Mouse (Mus musculus) heart, postnatal 0 days (tissue): ENCODE data around the gene Slc34a3. TPM values are rescaled to one million over a fixed set of nuclear protein-coding genes. Genes with fewer than 3 reads are reported as not detected.

Source experiments
- ATAC-seq: fragments of 200-750 bp; cut with Nextera tagmentation; 2 replicates; pipeline ENCODE4 v1.8.0; 2017; ENCODE audit warnings: low read depth, moderate number of reproducible peaks, moderate library complexity; ENCODE audit not compliant: insufficient read depth
- DNase-seq: peaks from one replicate; pipeline ENCODE4 v3.0.0-alpha.2; 2016; ENCODE audit warnings: low spot score
- H3K27ac ChIP-seq: fragments of 300-500 bp; sonication (generic); 2 replicates; pipeline ENCODE4 v1.5.1; 2014; ENCODE audit warnings: low read depth, mild to moderate bottlenecking
- H3K27me3 ChIP-seq: fragments of 300-500 bp; sonication (generic); 2 replicates; pipeline ENCODE4 v1.6.1; 2014; ENCODE audit warnings: low read length, mixed read lengths; ENCODE audit not compliant: control insufficient read depth, insufficient read depth
- H3K36me3 ChIP-seq: fragments of 300-500 bp; sonication (generic); replicated peaks from 2 replicates; pipeline ENCODE4 v1.6.1; 2014; ENCODE audit warnings: low read length, mixed read lengths; ENCODE audit not compliant: control insufficient read depth, insufficient read depth
- H3K4me1 ChIP-seq: fragments of 300-500 bp; sonication (generic); 2 replicates; pipeline ENCODE4 v1.6.1; 2014; ENCODE audit warnings: antibody characterized with exemption; ENCODE audit not compliant: control insufficient read depth, insufficient read depth
- H3K4me2 ChIP-seq: fragments of 300-500 bp; sonication (generic); 2 replicates; pipeline ENCODE4 v1.6.1; 2014; ENCODE audit warnings: low read depth, mild to moderate bottlenecking, low read length, moderate library complexity
- H3K4me3 ChIP-seq: fragments of 300-500 bp; sonication (generic); 2 replicates; pipeline ENCODE4 v1.5.1; 2014; ENCODE audit warnings: low read depth, low read length
- H3K9ac ChIP-seq: fragments of 300-500 bp; sonication (generic); replicated peaks from 2 replicates; pipeline ENCODE4 v1.6.1; 2014; ENCODE audit warnings: low read depth, low read length, mixed read lengths
- H3K9me3 ChIP-seq: fragments of 300-500 bp; sonication (generic); replicated peaks from 2 replicates; pipeline ENCODE4 v1.6.1; 2016; ENCODE audit warnings: low read length; ENCODE audit not compliant: control insufficient read depth
- CTCF ChIP-seq: IDR thresholded peaks from 2 replicates; pipeline ENCODE4 v1.5.1; 2016; ENCODE audit warnings: antibody characterized with exemption, control low read depth, low read depth
- EP300 ChIP-seq: IDR thresholded peaks from 2 replicates; pipeline ENCODE4 v1.6.1; 2016; ENCODE audit warnings: antibody characterized with exemption, low read depth
- WGBS: fragments of 180-500 bp; shearing (Covaris S2); extraction: QIAGEN DNeasy Blood & Tissue Kit; methylation state at CpG from one replicate; pipeline ENCODE4 v1.1.7; 2014; 5-methylcytosine and 5-hydroxymethylcytosine counted together
- polyA plus RNA-seq: library from polyadenylated mRNA; unstranded; fragments of >200 nt; fragmentation: Nextera tagmentation; extraction: Ambion mirVana; gene quantifications from 2 replicates; pipeline ENCODE4 v1.2.1, GENCODE M21; 2015
- total RNA-seq: library from RNA; depleted of rRNA; stranded (reverse); fragments of >200 nt; gene quantifications from 2 replicates; pipeline ENCODE4 v1.2.3, GENCODE M21; 2014; ENCODE audit warnings: low replicate concordance

Gene Slc34a3
- total and polyA plus RNA-seq, 2 experiments from 2014 or later: not detected

DNA sequence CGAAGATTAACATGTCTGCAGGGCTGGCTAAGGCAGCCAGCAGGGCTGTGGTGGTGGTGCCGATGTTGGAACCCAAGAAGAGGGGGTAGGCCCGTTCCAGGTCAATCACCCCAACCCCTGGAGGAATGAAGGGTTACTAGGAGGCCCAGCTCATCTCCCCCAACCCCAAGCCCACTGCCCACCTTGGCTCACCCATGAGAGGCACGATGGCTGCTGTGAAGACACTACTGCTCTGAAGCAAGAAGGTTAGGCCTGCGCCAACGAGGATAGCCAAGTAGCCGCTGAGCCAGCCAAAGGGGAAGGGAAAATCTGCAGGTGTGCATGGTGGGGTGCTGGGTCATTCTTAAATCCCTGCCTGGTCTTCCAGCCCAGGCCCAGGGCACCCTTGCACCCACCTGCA is 3.6 kb downstream of the Slc34a3 start:
- H3K9me3 ChIP-seq: no peaks in the 10 kb centered on the region
- no peak overlapping the region for H3K9ac ChIP-seq
- H3K27me3 ChIP-seq: peaks cover 8% of the 10 kb centered on the region; the same call in 1 of the 2 replicates
- TF ChIP-seq CTCF: no peak
- no peak for TF ChIP-seq EP300
- no peak for DNase-seq
- no peak overlapping the region for H3K4me2 ChIP-seq
- H3K4me3 ChIP-seq: no peak overlapping the region
- 62% methylated on average over 7 of the region's 7 CpGs for WGBS
- no peaks in the 10 kb centered on the region for H3K36me3 ChIP-seq
- H3K27ac ChIP-seq: no peak overlapping the region
- no peak for ATAC-seq
- peaks cover 13% of the 10 kb centered on the region for H3K4me1 ChIP-seq

DNA sequence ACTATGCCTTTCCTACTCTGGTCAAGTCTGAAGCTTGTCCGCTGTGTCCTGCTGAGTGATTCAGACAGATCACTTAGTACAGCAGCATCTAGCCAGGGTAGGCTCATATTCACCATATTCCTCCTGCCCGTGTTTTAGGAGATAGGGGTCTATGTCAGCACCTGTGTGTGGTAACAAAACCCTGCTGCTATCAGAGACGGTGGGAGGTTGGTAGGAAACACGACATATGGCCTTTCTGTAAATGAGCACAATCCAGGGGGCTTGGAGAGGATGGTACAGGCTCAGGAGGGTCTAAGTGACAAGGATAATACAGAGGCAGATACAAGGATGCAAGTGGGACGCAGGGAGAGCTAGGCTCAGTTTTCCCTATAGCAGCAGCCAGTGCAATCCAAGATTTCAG is 4.6 kb downstream of the Slc34a3 start:
- DNase-seq (no peak), ATAC-seq (no peak)
- H3K9me3 ChIP-seq: no peaks in the 10 kb centered on the region
- H3K4me2 ChIP-seq: no peak overlapping the region
- H3K27ac ChIP-seq: no peak overlapping the region
- 60% methylated on average over 5 of the region's 5 CpGs for WGBS
- no peak for TF ChIP-seq EP300
- TF ChIP-seq CTCF: no peak
- H3K4me3 ChIP-seq: no peak overlapping the region
- H3K27me3 ChIP-seq: 0 out of 2 replicates have a peak, but pooled peaks cover 5% of the 10 kb centered on the region
- H3K4me1 ChIP-seq: peaks cover 15% of the 10 kb centered on the region
- H3K9ac ChIP-seq: no peak overlapping the region
- H3K36me3 ChIP-seq: no peaks in the 10 kb centered on the region

DNA sequence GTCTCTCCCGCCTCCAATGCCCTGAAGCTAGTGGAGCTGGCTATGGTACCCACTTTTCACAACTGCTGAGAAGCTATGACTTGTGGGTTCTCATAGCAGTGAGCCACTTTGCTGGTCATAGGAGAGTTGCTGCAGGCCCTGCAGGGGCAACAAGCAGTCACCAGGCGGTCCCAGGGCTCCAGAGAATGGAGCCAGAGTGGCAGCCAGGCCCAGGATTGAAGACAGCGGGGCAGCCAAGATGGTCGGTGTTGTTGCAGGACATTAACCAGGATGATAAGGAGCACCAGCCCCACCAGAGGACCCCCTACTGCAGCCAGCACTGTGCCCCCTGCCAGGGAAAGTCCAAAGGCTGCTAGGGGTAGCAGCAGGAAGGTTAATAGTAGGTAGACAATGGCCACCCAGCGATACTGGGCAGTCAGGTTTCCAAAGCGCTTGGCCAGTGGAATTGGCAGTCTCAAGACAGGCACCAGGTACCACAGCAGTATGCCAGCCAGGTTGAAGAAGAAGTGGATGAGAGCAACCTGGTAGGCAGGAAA is 5.1 kb downstream of the Slc34a3 start:
- no peak overlapping the region; the same call in 1 of the 2 replicates for H3K4me3 ChIP-seq
- no peak overlapping the region; the same call in 1 of the 2 replicates for H3K4me2 ChIP-seq
- peak overlapping the region; percentile 85; the same call in 1 of the 2 replicates for H3K27ac ChIP-seq

DNA sequence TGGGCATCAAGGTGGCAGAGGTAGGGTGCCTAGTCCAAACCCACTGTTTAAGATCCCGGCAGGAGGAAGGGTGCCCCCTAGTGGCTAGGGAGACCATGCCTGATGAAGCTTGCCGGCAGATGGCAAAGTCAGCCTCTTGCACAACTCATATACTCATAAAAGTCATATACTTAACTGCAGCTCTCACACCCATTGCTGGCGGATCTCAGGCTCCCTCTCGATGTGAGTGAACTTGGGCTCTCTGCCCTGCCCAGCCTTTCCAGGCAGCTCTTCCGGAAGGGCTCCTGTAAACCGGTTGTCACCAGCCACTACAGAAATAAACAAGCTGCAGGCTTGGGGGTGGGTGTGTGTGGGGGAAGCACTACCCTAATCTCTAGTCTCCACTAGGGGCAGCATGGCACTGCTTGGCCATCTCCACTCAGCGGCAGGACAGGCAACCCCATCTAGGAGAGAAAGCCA is 5.7 kb downstream of the Slc34a3 start:
- H3K27ac ChIP-seq: peak overlapping the region; percentile 85
- H3K36me3 ChIP-seq: no peaks in the 10 kb centered on the region
- peak overlapping the region; percentile 4; the same call in 1 of the 2 replicates for H3K9ac ChIP-seq
- peak overlapping the region; percentile 27 for H3K4me3 ChIP-seq
- H3K4me2 ChIP-seq: peak overlapping the region; percentile 53
- WGBS: 1% methylated on average over 7 of the region's 7 CpGs
- H3K4me1 ChIP-seq: peaks cover 17% of the 10 kb centered on the region
- ATAC-seq (peak; percentile 31), DNase-seq (peak; percentile 93)
- no peaks in the 10 kb centered on the region for H3K9me3 ChIP-seq
- 0 out of 2 replicates have a peak, but pooled peaks cover 5% of the 10 kb centered on the region for H3K27me3 ChIP-seq
- TF ChIP-seq EP300 (peak; percentile 65; the same call in 1 of the 2 replicates), CTCF (peak; percentile 85)

More for the DNA sequence above, 5.1 kb downstream of the Slc34a3 start:
- Histone ChIP-seq H3K36me3 (no peaks in the 10 kb centered on the region), H3K27me3 (0 out of 2 replicates have a peak, but pooled peaks cover 5% of the 10 kb centered on the region), H3K4me1 (peaks cover 15% of the 10 kb centered on the region), H3K9ac (no peak overlapping the region), H3K9me3 (no peaks in the 10 kb centered on the region)
- TF ChIP-seq EP300: no peak
- TF ChIP-seq CTCF: no peak
- ATAC-seq (no peak), DNase-seq (no peak)
- WGBS: 65% methylated on average over 6 of the region's 6 CpGs

DNA sequence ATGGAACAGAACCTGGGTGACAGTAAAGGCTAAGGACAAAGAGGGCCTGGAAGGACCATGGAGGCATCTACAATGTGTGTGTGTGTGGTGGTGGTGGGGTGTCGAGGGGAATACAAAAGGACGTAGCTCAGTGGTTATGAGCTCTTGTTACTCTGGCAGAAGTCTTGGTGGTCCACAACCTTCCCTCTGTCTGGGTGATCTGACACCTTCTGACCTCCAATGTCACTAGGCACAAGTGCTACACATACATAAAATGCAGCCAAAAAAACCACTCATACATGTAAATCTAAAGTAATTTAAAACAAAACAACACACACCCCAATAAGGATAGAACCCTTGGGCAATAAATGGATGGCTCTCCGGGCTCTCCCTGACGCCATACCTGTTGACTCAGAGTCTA is 6.8 kb downstream of the Slc34a3 start:
- no peak overlapping the region for H3K27ac ChIP-seq
- H3K36me3 ChIP-seq: no peaks in the 10 kb centered on the region
- H3K9ac ChIP-seq: no peak overlapping the region
- no peaks in the 10 kb centered on the region for H3K9me3 ChIP-seq
- H3K27me3 ChIP-seq: 0 out of 2 replicates have a peak, but pooled peaks cover 5% of the 10 kb centered on the region
- no peak for ATAC-seq
- TF ChIP-seq CTCF (no peak), EP300 (no peak)
- peaks cover 22% of the 10 kb centered on the region for H3K4me1 ChIP-seq
- no peak overlapping the region for H3K4me2 ChIP-seq
- H3K4me3 ChIP-seq: no peak overlapping the region
- 82% methylated on average over 4 of the region's 4 CpGs for WGBS
- DNase-seq: no peak
